Mouse (Mus musculus) heart, postnatal 0 days (tissue): ENCODE results near the gene Tbc1d24. TPM values are rescaled to one million over a fixed set of nuclear protein-coding genes. Genes with fewer than 3 reads are reported as not detected.

Source experiments
- ATAC-seq: fragments of 200-750 bp; cut with Nextera tagmentation; 2 replicates; pipeline ENCODE4 v1.8.0; 2017; ENCODE audit warnings: low read depth, moderate number of reproducible peaks, moderate library complexity; ENCODE audit not compliant: insufficient read depth
- DNase-seq: peaks from one replicate; pipeline ENCODE4 v3.0.0-alpha.2; 2016; ENCODE audit warnings: low spot score
- H3K27ac ChIP-seq: fragments of 300-500 bp; sonication (generic); 2 replicates; pipeline ENCODE4 v1.5.1; 2014; ENCODE audit warnings: low read depth, mild to moderate bottlenecking
- H3K27me3 ChIP-seq: fragments of 300-500 bp; sonication (generic); 2 replicates; pipeline ENCODE4 v1.6.1; 2014; ENCODE audit warnings: low read length, mixed read lengths; ENCODE audit not compliant: control insufficient read depth, insufficient read depth
- H3K36me3 ChIP-seq: fragments of 300-500 bp; sonication (generic); replicated peaks from 2 replicates; pipeline ENCODE4 v1.6.1; 2014; ENCODE audit warnings: low read length, mixed read lengths; ENCODE audit not compliant: control insufficient read depth, insufficient read depth
- H3K4me1 ChIP-seq: fragments of 300-500 bp; sonication (generic); 2 replicates; pipeline ENCODE4 v1.6.1; 2014; ENCODE audit warnings: antibody characterized with exemption; ENCODE audit not compliant: control insufficient read depth, insufficient read depth
- H3K4me2 ChIP-seq: fragments of 300-500 bp; sonication (generic); 2 replicates; pipeline ENCODE4 v1.6.1; 2014; ENCODE audit warnings: low read depth, mild to moderate bottlenecking, low read length, moderate library complexity
- H3K4me3 ChIP-seq: fragments of 300-500 bp; sonication (generic); 2 replicates; pipeline ENCODE4 v1.5.1; 2014; ENCODE audit warnings: low read depth, low read length
- H3K9ac ChIP-seq: fragments of 300-500 bp; sonication (generic); replicated peaks from 2 replicates; pipeline ENCODE4 v1.6.1; 2014; ENCODE audit warnings: low read depth, low read length, mixed read lengths
- H3K9me3 ChIP-seq: fragments of 300-500 bp; sonication (generic); replicated peaks from 2 replicates; pipeline ENCODE4 v1.6.1; 2016; ENCODE audit warnings: low read length; ENCODE audit not compliant: control insufficient read depth
- CTCF ChIP-seq: IDR thresholded peaks from 2 replicates; pipeline ENCODE4 v1.5.1; 2016; ENCODE audit warnings: antibody characterized with exemption, control low read depth, low read depth
- EP300 ChIP-seq: IDR thresholded peaks from 2 replicates; pipeline ENCODE4 v1.6.1; 2016; ENCODE audit warnings: antibody characterized with exemption, low read depth
- WGBS: fragments of 180-500 bp; shearing (Covaris S2); extraction: QIAGEN DNeasy Blood & Tissue Kit; methylation state at CpG from one replicate; pipeline ENCODE4 v1.1.7; 2014; 5-methylcytosine and 5-hydroxymethylcytosine counted together
- polyA plus RNA-seq: library from polyadenylated mRNA; unstranded; fragments of >200 nt; fragmentation: Nextera tagmentation; extraction: Ambion mirVana; gene quantifications from 2 replicates; pipeline ENCODE4 v1.2.1, GENCODE M21; 2015
- total RNA-seq: library from RNA; depleted of rRNA; stranded (reverse); fragments of >200 nt; gene quantifications from 2 replicates; pipeline ENCODE4 v1.2.3, GENCODE M21; 2014; ENCODE audit warnings: low replicate concordance

Gene Tbc1d24
- total and polyA plus RNA-seq, 2 experiments from 2014 or later: 2.8 to 19.3 TPM

DNA sequence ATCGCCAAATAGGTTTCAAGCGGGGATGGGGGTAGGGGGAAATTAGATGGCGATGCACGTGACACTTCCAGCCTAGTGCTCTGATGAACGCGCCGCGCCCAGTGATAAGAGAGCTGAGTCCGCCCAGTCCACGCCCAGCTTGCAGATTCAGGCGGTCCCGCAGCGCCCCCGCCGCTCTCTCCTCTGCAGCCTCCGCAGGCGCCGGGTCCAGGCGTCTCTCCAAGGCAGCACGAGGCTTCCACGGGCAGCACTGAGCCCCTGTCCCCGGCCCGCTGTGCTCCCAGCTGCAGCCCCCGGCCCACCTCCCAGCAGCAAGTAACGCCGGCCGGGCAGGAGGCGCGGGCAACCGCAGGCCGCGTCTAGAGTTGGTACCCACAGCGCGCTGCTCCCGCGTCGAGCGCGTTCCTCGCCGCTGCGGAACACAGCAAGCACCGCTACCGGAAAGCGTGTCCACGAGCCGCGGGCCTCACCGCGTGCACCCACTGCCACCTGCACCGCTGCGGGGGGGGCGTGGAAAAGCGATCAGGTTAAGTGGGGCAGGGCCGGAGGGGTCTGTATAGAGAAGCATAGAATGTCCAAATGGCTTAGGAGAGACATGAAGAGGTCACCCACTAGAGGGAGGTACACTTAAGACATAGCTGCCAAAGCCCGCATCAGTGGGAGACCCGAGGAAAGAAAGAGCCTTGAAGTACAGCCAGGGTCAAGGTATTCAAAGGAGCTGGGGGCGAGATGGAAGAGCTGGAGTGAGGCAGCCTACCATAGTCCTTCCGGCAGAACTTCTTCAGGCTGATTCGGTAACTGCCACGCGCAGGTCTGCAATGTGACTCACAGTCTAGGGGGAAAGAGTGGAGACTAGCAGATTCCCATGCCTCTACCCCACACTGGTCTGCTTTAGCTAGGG, 1.3 kb upstream of the Tbc1d24 start:
- TF ChIP-seq EP300: no peak
- TF ChIP-seq CTCF: no peak
- DNase-seq (no peak), ATAC-seq (no peak)
- Histone ChIP-seq H3K9ac (no peak overlapping the region), H3K4me3 (peak overlapping the region; percentile 70), H3K27ac (no peak overlapping the region), H3K4me1 (peaks cover 52% of the 10 kb centered on the region), H3K4me2 (peak overlapping the region; percentile 92), H3K36me3 (no peaks in the 10 kb centered on the region), H3K27me3 (peaks cover 48% of the 10 kb centered on the region), H3K9me3 (no peaks in the 10 kb centered on the region)
- 9% methylated on average over 62 of the region's 62 CpGs for WGBS

DNA sequence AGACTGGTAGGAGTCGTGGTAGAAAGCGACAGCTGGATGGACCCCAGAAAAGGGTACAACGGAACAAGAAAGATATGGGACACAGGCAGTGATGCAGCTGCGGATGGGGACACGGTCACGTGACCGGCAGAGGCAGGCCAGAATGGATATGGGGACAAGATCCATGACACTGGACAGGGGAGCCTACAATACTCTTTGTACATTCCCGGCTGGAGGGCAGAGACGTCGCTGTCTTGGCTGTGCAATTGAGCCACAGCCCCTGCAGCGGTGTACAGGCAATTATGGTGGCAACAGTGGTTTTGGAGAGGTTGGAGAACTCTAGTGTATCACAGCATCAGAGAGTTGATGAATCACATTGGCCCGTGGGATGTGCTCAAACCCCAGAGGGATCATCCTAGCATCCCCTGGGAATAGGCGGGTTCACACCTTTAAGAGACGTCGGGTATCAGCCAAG, 573 bp upstream of the Tbc1d24 start:
- Histone ChIP-seq H3K27ac (no peak overlapping the region), H3K9ac (no peak overlapping the region), H3K9me3 (no peaks in the 10 kb centered on the region), H3K36me3 (no peaks in the 10 kb centered on the region), H3K27me3 (peaks cover 45% of the 10 kb centered on the region), H3K4me3 (peak overlapping the region; percentile 70), H3K4me2 (peak overlapping the region; percentile 92), H3K4me1 (peaks cover 52% of the 10 kb centered on the region)
- no peak for TF ChIP-seq CTCF
- TF ChIP-seq EP300: no peak
- no peak for DNase-seq
- ATAC-seq: peak; percentile 22; the same call in 1 of the 2 replicates
- WGBS: 5% methylated on average over 15 of the region's 15 CpGs

DNA sequence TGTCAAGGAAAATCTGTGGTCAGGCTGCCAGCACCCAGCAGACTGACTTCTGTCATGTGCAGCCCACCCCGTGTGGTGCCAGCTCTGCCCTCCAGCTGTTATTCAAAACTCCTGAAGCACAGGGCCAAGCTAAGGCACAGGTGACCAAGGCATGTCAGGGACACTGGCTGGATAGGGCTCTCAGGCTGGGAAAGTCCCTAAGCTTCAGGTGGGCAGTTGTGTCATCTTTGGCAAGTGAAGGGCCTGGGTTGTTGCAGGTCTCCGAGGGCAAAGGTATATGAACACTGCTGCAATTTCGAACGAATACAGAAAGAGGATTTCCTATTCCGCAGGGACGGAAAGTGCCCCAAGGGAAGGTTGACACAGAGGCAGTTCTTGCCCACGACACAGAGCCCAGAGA, 516 bp downstream of the Tbc1d24 start:
- Histone ChIP-seq H3K4me1 (peaks cover 55% of the 10 kb centered on the region), H3K4me2 (peak overlapping the region; percentile 92), H3K27ac (peak overlapping the region; percentile 11; the same call in 1 of the 2 replicates), H3K36me3 (no peaks in the 10 kb centered on the region), H3K9me3 (no peaks in the 10 kb centered on the region), H3K27me3 (peaks cover 35% of the 10 kb centered on the region), H3K4me3 (peak overlapping the region; percentile 70), H3K9ac (peak overlapping the region; percentile 45)
- 7% methylated on average over 7 of the region's 7 CpGs for WGBS
- TF ChIP-seq EP300: no peak
- TF ChIP-seq CTCF: no peak
- DNase-seq: no peak
- ATAC-seq: no peak

DNA sequence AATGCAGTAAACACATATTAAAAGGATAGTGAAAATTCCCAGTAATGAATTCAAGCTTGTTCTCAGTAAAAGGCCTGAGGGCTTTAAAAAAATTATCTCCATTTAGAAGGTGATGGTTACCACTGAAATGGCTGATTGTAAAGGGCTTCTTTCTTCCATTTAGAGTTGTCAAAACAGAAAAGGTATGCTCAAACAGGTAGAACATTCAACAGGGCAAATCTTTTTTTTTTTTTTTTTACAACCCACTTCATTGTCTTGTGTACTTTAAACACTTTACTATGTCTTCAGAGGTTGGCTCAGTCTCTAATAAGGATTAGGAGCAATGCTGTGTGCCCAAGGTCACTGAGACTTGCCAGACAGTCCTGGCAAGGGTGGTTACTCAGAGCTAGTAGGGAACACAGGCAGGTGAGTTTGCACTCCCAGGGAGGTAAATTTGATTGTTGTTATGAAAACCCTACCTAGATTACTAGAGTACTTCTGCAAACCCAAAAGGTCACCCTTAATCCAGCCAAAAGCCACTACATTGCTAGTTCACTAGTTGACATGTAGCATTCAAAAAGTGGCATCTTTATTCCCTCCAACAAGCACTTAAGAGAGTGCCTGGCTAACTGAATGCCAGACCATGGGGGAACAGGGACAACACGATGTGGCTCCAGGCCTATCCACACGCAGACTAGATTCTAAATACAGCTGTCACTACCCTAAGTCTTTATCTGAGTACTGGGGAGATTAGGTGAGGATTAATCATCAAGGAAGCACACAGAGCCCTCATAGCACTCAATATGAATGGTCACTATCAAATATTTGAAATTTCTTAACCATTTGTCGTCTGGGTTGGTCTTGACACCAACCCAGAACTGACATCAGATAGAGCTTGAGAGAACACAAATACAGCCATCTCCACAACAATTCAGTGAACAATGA, 1.5 kb downstream of the Tbc1d24 start:
- TF ChIP-seq CTCF (no peak), EP300 (no peak)
- no peak overlapping the region for H3K27ac ChIP-seq
- H3K4me1 ChIP-seq: peaks cover 56% of the 10 kb centered on the region
- whole genome bisulfite sequencing: 36% methylated on average over 3 of the region's 3 CpGs
- no peak overlapping the region for H3K4me3 ChIP-seq
- DNase-seq: no peak
- no peak overlapping the region for H3K9ac ChIP-seq
- H3K4me2 ChIP-seq: peak overlapping the region; percentile 92
- ATAC-seq: no peak
- H3K36me3 ChIP-seq: no peaks in the 10 kb centered on the region
- no peaks in the 10 kb centered on the region for H3K9me3 ChIP-seq
- peaks cover 28% of the 10 kb centered on the region for H3K27me3 ChIP-seq

DNA sequence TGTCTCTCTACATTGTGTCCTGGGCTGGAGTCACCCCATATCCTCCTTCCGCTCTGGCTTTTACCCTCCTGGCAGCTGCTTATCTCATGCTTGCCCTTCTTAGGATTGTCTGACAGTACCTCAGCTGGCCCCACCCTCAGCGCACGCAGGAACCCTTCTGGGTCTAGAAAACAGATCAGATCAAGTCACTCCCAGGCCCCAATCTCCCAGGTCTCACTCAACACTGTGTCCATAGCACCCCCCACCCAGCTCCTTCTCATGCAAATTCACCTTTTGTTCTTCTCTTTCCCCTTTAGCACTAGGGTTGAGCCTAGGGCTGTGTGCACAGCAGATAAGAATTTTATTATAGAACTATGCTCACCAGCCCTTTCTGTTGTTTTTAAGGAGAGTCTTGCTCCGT, 2.3 kb downstream of the Tbc1d24 start:
- WGBS: 28% methylated on average over 4 of the region's 4 CpGs
- no peak overlapping the region for H3K9ac ChIP-seq
- peaks cover 50% of the 10 kb centered on the region for H3K4me1 ChIP-seq
- ATAC-seq (no peak), DNase-seq (no peak)
- no peak overlapping the region for H3K4me2 ChIP-seq
- no peak overlapping the region for H3K27ac ChIP-seq
- H3K36me3 ChIP-seq: no peaks in the 10 kb centered on the region
- H3K27me3 ChIP-seq: peaks cover 23% of the 10 kb centered on the region
- H3K9me3 ChIP-seq: no peaks in the 10 kb centered on the region
- H3K4me3 ChIP-seq: no peak overlapping the region
- TF ChIP-seq EP300: no peak
- no peak for TF ChIP-seq CTCF
